Mouse (Mus musculus) embryonic fibroblast, embryonic 13.5 days (primary cell): ENCODE data around the gene Mesp2.

Source experiments
- CTCF ChIP-seq: IDR thresholded peaks from 2 replicates; pipeline ENCODE4 v1.5.1; 2011; ENCODE audit warnings: mild to moderate bottlenecking, control low read depth, low read length, moderate library complexity, borderline replicate concordance; ENCODE audit not compliant: insufficient read depth
- POLR2A ChIP-seq: IDR thresholded peaks from 2 replicates; pipeline ENCODE4 v1.6.1; 2011; ENCODE audit warnings: low read depth, mild to moderate bottlenecking, control low read depth, low read length, moderate library complexity

- no peak for TF ChIP-seq POLR2A
- no peak for TF ChIP-seq CTCF
Observed at GRCm38 (mm10) chr7:79781826-79782515, 28.6 kb upstream of the Mesp2 start.
